Mouse (Mus musculus) kidney, postnatal 0 days (tissue): ENCODE data around the gene Bub3. TPM values are rescaled to one million over a fixed set of nuclear protein-coding genes. Genes with fewer than 3 reads are reported as not detected.
A peak's percentile ranks its signal among the peaks of the same experiment; 100 is the strongest.

ENCODE experiments used
- ATAC-seq: fragments of 200-750 bp; cut with Nextera tagmentation; replicated peaks from 2 replicates; pipeline ENCODE4 v1.8.0; 2017; ENCODE audit warnings: low read depth, moderate number of reproducible peaks, moderate TSS enrichment, moderate library complexity; ENCODE audit not compliant: low FRiP score
- DNase-seq: peaks from one replicate; pipeline ENCODE4 v3.0.0-alpha.2; 2016; ENCODE audit warnings: low spot score
- H3K27ac ChIP-seq: fragments of 300-500 bp; sonication (generic); 2 replicates; pipeline ENCODE4 v1.5.1; 2014; ENCODE audit warnings: mild to moderate bottlenecking
- H3K27me3 ChIP-seq: fragments of 300-500 bp; sonication (generic); 2 replicates; pipeline ENCODE4 v1.6.1; 2014; ENCODE audit warnings: low read length, mixed read lengths; ENCODE audit not compliant: insufficient read depth
- H3K36me3 ChIP-seq: fragments of 300-500 bp; sonication (generic); 2 replicates; pipeline ENCODE4 v1.6.1; 2014; ENCODE audit warnings: low read length, mixed read lengths; ENCODE audit not compliant: insufficient read depth
- H3K4me1 ChIP-seq: fragments of 300-500 bp; sonication (generic); replicated peaks from 2 replicates; pipeline ENCODE4 v1.6.1; 2014; ENCODE audit warnings: antibody characterized with exemption, low read length, mixed read lengths; ENCODE audit not compliant: insufficient read depth
- H3K4me2 ChIP-seq: fragments of 300-500 bp; sonication (generic); 2 replicates; pipeline ENCODE4 v1.6.1; 2014; ENCODE audit warnings: mild to moderate bottlenecking, low read length, moderate library complexity, mixed read lengths
- H3K4me3 ChIP-seq: fragments of 300-500 bp; sonication (generic); replicated peaks from 2 replicates; pipeline ENCODE4 v1.5.1; 2014; ENCODE audit warnings: low read depth, low read length
- H3K9ac ChIP-seq: fragments of 300-500 bp; sonication (generic); 2 replicates; pipeline ENCODE4 v1.6.1; 2014; ENCODE audit warnings: low read depth, low read length
- H3K9me3 ChIP-seq: fragments of 300-500 bp; sonication (generic); replicated peaks from 2 replicates; pipeline ENCODE4 v1.6.1; 2016; ENCODE audit warnings: low read length, inconsistent platforms, mixed read lengths
- CTCF ChIP-seq: IDR thresholded peaks from 2 replicates; pipeline ENCODE4 v1.5.1; 2016; ENCODE audit warnings: antibody characterized with exemption, low read depth, mild to moderate bottlenecking, moderate library complexity
- WGBS: fragments of 180-500 bp; shearing (Covaris S2); extraction: QIAGEN DNeasy Blood & Tissue Kit; methylation state at CpG from one replicate; pipeline ENCODE4 v1.1.7; 2014; 5-methylcytosine and 5-hydroxymethylcytosine counted together
- polyA plus RNA-seq: library from polyadenylated mRNA; unstranded; fragments of >200 nt; fragmentation: Nextera tagmentation; extraction: Ambion mirVana; gene quantifications from 2 replicates; pipeline ENCODE4 v1.2.1, GENCODE M21; 2015

Gene Bub3
- polyA plus RNA-seq, 1 experiment from 2014 or later, result 136 TPM

- no peaks in the 10 kb centered on the region for H3K27me3 ChIP-seq
- H3K36me3 ChIP-seq, result no peaks in the 10 kb centered on the region
- DNase-seq (no peak), ATAC-seq (no peak)
- 17% methylated on average over 12 of the region's 12 CpGs for WGBS
- no peaks in the 10 kb centered on the region for H3K4me1 ChIP-seq
- TF ChIP-seq CTCF, result no peak
- no peak overlapping the region for H3K27ac ChIP-seq
- no peak overlapping the region for H3K4me2 ChIP-seq
- H3K9ac ChIP-seq, result no peak overlapping the region
- no peak overlapping the region for H3K4me3 ChIP-seq
- no peaks in the 10 kb centered on the region for H3K9me3 ChIP-seq
Observed at GRCm38 (mm10) chr7:131597779-131598482, 37.9 kb downstream of the Bub3 start.

GRCm38 (mm10) chr7:131598483-131598824, 38.4 kb downstream of the Bub3 start:
- Histone ChIP-seq H3K4me1 (no peaks in the 10 kb centered on the region), H3K4me3 (no peak overlapping the region), H3K9ac (no peak overlapping the region), H3K36me3 (no peaks in the 10 kb centered on the region), H3K27me3 (no peaks in the 10 kb centered on the region), H3K9me3 (no peaks in the 10 kb centered on the region), H3K4me2 (no peak overlapping the region), H3K27ac (no peak overlapping the region)
- ATAC-seq (no peak), DNase-seq (peak; percentile 44)
- WGBS, result 6% methylated on average over 5 of the region's 5 CpGs
- TF ChIP-seq CTCF, result peak; percentile 67

- DNase-seq, result no peak
- Histone ChIP-seq H3K9ac (no peak overlapping the region), H3K4me1 (no peaks in the 10 kb centered on the region), H3K27ac (no peak overlapping the region), H3K27me3 (no peaks in the 10 kb centered on the region), H3K36me3 (no peaks in the 10 kb centered on the region), H3K4me3 (no peak overlapping the region), H3K9me3 (no peaks in the 10 kb centered on the region), H3K4me2 (no peak overlapping the region)
- TF ChIP-seq CTCF, result no peak
- ATAC-seq, result no peak
- WGBS, result 68% methylated on average over 7 of the region's 7 CpGs
Observed at GRCm38 (mm10) chr7:131602106-131602505, 42.1 kb downstream of the Bub3 start.

- H3K36me3 ChIP-seq, result no peaks in the 10 kb centered on the region
- DNase-seq (no peak), ATAC-seq (no peak)
- no peaks in the 10 kb centered on the region for H3K9me3 ChIP-seq
- WGBS, result 15% methylated on average over 10 of the region's 11 CpGs
- H3K4me1 ChIP-seq, result no peaks in the 10 kb centered on the region
- H3K27me3 ChIP-seq, result no peaks in the 10 kb centered on the region
- no peak overlapping the region for H3K9ac ChIP-seq
- H3K4me3 ChIP-seq, result no peak overlapping the region
- no peak overlapping the region for H3K27ac ChIP-seq
- H3K4me2 ChIP-seq, result no peak overlapping the region
- TF ChIP-seq CTCF, result no peak
Observed at GRCm38 (mm10) chr7:131603186-131603585, 43.2 kb downstream of the Bub3 start.

GRCm38 (mm10) chr7:131604946-131605345, 44.9 kb downstream of the Bub3 start:
- Histone ChIP-seq H3K9ac (no peak overlapping the region), H3K27ac (no peak overlapping the region), H3K36me3 (no peaks in the 10 kb centered on the region), H3K9me3 (no peaks in the 10 kb centered on the region), H3K27me3 (no peaks in the 10 kb centered on the region), H3K4me3 (no peak overlapping the region), H3K4me1 (no peaks in the 10 kb centered on the region), H3K4me2 (no peak overlapping the region)
- TF ChIP-seq CTCF, result no peak
- WGBS, result 74% methylated on average over 10 of the region's 10 CpGs
- DNase-seq (no peak), ATAC-seq (no peak)

- Histone ChIP-seq H3K4me1 (no peaks in the 10 kb centered on the region), H3K9me3 (no peaks in the 10 kb centered on the region), H3K4me2 (no peak overlapping the region), H3K36me3 (no peaks in the 10 kb centered on the region), H3K27me3 (no peaks in the 10 kb centered on the region), H3K27ac (no peak overlapping the region), H3K9ac (no peak overlapping the region), H3K4me3 (no peak overlapping the region)
- DNase-seq (no peak), ATAC-seq (no peak)
- 62% methylated on average over 4 of the region's 4 CpGs for WGBS
- TF ChIP-seq CTCF, result no peak
Observed at GRCm38 (mm10) chr7:131605481-131605880, 45.5 kb downstream of the Bub3 start.

- no peaks in the 10 kb centered on the region for H3K27me3 ChIP-seq
- no peaks in the 10 kb centered on the region for H3K36me3 ChIP-seq
- DNase-seq (no peak), ATAC-seq (no peak)
- H3K4me1 ChIP-seq, result no peaks in the 10 kb centered on the region
- no peak overlapping the region for H3K4me3 ChIP-seq
- no peak overlapping the region for H3K9ac ChIP-seq
- H3K4me2 ChIP-seq, result no peak overlapping the region
- H3K27ac ChIP-seq, result no peak overlapping the region
- TF ChIP-seq CTCF, result no peak
- H3K9me3 ChIP-seq, result no peaks in the 10 kb centered on the region
- WGBS, result 59% methylated on average over 6 of the region's 6 CpGs
Observed at GRCm38 (mm10) chr7:131608049-131608448, 48.0 kb downstream of the Bub3 start.
